Mouse (Mus musculus): ENCODE data around the gene Nop9.

Nop9 gene

GRCm38 (mm10) chr14:55745180-55745860 lies at the start of gene Nop9, which contains the start of gene Dhrs1:
Gene Nop9 (plus strand): TSS chr14:55745693.
Gene Dhrs1 (minus strand): TSS chr14:55745690.
- peak; percentile 89 for DNase-seq

DNA sequence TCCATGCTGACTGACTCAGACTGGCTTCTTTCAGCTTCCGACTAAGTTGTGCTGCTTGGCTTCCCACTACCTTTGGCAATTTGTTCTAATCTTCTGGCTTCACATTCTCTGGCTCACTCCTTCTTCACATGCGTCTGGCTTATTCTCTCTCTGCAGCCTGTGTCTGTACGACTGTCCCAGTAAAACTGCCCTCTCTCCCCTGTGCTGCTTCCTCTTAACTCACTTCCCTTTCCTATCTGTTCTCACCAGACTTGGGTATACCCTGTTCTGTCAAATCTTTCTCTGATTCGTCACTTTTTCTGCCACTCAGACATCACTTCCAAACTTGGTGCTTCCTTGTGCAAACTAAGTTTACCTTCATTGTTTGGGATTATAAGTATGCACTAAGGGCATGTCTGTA lies 48.3 kb upstream of the Nop9 start:
- no peak for DNase-seq

DNA sequence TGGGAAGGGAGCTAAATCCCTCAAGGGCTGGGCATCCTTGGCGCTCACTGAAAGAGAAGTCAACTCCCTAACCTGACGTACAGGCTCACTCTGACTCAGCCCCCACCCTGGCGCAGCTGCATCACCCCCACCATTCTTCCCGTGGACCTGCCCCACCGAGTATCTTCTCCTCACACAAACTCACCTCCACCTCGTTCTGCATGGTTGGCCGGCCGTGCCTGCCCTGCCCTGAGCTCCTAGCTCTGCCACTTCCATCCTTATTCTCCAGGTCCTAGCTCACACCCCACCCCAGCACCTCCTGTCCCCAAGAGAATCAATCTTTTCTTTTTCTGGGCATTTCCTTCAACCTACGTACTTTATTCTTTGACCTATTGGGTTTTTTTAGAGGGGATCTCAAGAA lies 44.4 kb upstream of the Nop9 start:
- DNase-seq, result no peak

- no peak for DNase-seq
Measured at GRCm38 (mm10) chr14:55702761-55703160, 42.7 kb upstream of the Nop9 start.

DNA sequence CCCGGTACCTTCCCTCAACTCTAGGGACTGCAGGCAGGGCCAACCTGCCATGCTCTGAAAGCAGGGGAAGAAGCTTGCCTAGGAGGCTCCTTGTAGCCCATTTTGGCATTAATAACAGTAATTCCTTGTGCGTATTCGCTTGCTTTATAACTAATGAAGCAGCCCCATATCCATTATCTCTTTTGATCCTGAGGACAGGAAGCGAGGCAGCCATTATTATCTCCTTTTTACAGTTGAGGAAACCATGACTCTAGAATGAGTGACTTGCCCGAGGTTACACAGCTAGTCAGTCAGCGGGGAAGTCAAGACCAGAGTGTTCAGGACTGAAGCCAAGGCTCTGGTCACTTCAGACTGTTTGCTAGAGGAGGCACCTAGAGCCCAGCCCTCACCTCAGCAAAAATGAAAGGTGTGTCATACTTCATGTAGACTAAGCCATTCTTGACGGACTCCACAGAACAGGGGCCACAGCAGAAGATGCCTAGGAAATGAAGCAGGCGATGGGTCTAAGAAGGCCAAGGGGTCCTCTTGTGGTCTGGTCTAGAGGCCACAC lies 39.4 kb upstream of the Nop9 start:
- no peak for DNase-seq

DNA sequence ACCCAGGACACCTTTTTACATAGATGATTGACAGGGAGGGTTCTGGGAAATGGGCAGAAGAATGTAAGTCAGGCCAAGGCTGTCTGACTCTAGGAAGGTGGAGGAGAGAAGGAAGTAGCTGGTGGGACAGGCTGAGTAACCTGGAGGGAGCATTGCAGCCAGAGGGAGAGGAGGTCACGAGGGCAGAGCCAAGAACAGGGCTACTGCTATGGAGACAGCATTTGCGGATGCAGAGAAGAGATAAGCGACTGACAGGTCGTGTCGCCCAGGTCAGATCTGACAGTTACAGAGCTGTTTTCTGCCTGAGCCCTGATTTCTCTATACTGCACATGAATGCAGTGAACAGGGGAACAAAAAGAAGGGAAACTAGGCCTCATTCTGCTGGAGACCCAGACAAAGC lies 38.1 kb upstream of the Nop9 start:
- no peak for DNase-seq

GRCm38 (mm10) chr14:55709509-55709908 lies 36.0 kb upstream of the Nop9 start:
- DNase-seq, result no peak

GRCm38 (mm10) chr14:55711786-55712185 lies 33.7 kb upstream of the Nop9 start:
- DNase-seq, result no peak

- peak; percentile 66 for DNase-seq
Measured at GRCm38 (mm10) chr14:55713007-55713728, 32.3 kb upstream of the Nop9 start.

GRCm38 (mm10) chr14:55713729-55714122 lies 31.8 kb upstream of the Nop9 start, which contains the start of gene Tgm1:
Gene Tgm1 (minus strand): TSS chr14:55713926.
- no peak for DNase-seq

DNA sequence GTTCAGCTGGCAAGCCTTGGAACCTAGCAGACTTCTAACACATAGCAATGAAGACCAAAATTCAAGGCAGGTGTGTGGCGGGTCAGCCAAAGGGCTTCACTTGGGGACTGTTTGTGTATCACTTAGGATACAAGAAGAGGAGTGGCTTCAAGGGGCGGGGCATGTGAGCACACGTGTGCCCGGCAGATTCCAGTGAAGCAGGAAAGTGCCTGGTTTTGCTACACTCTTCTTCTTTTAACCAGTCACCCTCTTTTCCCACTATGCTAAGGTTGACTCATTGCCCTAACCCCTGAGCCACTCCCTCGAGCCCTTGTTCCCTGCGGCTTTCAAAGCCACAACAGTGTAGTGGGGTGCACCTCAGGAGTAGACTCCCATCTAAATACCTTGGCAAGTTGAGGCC lies 30.6 kb upstream of the Nop9 start:
- peak; percentile 31 for DNase-seq

- no peak for DNase-seq
Measured at GRCm38 (mm10) chr14:55716271-55716670, 29.2 kb upstream of the Nop9 start.

DNA sequence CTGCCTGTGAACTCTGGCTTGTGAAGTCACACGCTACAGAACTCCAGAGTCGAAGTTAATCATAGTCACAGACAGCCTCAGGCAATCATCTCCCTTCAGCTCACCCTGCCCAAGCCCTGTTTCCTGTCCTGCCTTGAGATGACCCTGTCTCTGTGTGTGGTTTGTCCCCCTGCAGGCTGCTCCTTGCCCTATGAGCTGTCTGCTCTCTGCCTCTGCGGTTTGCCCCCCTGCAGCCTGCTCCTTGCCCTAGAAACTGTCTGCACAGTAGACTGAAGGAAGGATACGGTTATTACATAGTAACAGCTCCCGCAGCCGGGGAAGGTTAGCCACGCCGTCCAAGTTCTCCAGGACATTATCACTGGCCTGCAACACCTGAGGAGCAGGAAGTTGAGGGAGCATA lies 28.6 kb upstream of the Nop9 start:
- no peak for DNase-seq

- no peak for DNase-seq
Measured at GRCm38 (mm10) chr14:55719737-55720136, 25.8 kb upstream of the Nop9 start.

- DNase-seq, result no peak
Measured at GRCm38 (mm10) chr14:55720666-55721065, 24.8 kb upstream of the Nop9 start.

- DNase-seq, result no peak
Measured at GRCm38 (mm10) chr14:55721076-55721475, 24.4 kb upstream of the Nop9 start.

- DNase-seq, result peak; percentile 93
Measured at GRCm38 (mm10) chr14:55721700-55722437, 23.6 kb upstream of the Nop9 start, which contains the start of gene Rabggta. Gene Rabggta (minus strand): TSS chr14:55722263.

DNA sequence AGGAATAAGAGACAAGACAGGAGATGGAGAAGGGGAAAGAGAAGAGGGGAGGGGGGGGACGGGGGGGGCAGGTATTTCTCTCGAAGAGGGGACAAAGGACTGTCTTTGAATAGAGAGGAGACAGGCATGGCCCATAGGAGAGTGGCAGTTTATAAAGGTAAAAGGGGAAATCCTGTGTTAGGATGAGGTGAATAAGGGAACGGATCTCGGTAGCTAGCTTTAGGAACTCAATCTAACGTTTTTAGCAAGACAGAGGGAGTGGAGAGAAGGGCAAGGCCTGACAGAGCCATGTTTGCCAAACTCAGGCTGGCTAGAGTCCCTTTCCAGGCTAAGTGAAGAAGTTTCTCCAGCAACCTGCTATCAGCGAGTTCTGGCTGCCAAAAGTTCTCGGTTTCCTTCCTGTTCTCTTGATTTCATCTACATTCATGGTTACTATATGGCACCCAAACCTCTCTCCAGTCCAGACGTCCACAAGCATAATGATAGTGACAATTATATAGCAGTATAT lies 23.0 kb upstream of the Nop9 start:
- DNase-seq, result no peak

DNA sequence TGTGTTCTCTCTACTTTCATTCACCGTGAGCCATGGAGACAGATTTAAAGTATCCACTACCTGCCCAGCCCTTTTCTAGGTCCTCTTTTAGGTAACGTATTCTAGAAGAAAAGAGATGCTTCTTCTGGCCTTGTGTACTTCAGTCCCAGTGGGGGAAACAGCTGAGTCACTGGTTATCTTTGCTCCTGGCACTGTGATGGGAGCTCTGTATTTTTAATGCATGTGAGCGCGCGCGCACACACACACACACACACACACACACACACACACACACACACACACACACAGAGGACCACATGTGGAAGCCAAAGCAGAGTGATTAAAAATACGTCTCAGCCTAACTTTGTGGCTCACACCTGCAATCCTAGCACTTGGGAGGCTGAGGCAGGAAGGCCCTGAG lies 22.1 kb upstream of the Nop9 start:
- no peak for DNase-seq

DNA sequence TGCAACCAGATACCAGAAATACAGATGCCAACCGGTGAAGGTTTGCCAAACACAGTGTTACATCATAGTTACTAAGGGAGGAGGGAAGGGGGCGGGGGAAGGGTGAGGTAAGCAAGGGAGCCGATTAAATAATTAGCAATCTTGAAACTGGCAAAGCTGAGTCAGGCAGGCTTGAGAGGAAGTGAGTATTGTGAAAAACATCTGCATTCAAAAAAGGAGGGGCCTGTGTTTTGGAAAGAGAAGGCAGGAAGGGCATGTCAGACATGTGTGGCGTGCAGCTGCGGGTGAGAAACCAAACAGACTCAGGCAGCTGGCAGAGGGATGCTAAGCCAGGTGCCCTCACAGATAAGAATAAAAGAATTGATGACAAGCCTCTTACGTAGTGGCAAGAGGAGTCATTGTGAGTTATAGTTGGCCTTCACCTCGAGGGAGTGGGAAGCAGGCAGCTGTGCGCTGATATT lies 21.1 kb upstream of the Nop9 start:
- peak; percentile 48 for DNase-seq

- DNase-seq, result no peak
Measured at GRCm38 (mm10) chr14:55726261-55726660, 19.2 kb upstream of the Nop9 start.

DNA sequence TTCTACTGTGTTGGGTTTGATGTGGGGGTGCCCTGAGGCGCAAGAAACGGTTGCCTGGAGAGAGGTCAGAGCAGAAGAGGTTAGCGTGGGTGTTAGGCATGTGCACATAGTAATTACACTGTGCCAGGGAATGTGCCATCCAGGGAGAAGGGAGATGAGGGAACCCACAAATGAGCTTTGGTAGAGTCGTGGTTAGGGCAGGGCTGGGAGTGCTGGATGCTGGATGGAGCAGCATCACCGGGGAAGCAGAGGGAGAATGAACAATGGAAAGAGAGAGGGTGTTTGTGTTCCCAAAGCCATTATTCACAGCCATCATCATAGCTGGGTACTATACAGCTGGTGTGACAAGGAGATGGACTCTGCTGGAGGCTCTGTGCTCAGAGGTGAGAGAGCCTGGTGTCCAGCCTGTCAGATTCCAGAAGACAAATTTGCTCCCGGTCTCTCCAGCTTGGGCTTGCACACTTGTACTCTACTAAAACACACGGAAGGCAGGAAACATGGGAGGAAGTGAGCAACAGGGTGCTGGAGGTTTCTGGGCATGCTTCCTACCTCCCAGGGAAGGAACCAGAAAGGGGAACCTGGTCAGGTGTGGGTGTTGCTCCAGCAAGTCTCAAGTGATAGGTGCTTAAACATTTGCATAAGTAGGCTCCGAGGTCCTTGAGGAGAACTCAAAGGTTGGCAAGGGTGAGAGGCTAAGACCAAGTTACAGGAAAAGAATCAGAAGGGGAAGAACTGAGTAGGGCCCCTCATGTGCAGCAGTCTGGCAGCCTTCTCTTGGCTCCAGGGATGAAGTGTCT lies 17.4 kb upstream of the Nop9 start:
- DNase-seq, result no peak
